Mouse (Mus musculus): ENCODE measurements at regions not wholly inside any gene's neighbourhood (a gene's known extent, or its start where the extent isn't known, plus 50 kb on each side); places are given as distances from the start of the nearest gene placed in this dataset.

- no peak overlapping the region for H3K27ac ChIP-seq
- peaks cover 2% of the 10 kb centered on the region; the same call in 1 of the 2 replicates for H3K4me1 ChIP-seq
- no peak overlapping the region for H3K4me3 ChIP-seq
- H3K36me3 ChIP-seq, result no peaks in the 10 kb centered on the region
- no peak overlapping the region for H3K4me2 ChIP-seq (replicated peaks)
- H3K9ac ChIP-seq, result no peak overlapping the region
- no peaks in the 10 kb centered on the region for H3K9me3 ChIP-seq
- ATAC-seq (ENCODE audit: insufficient number of reproducible peaks, insufficient read depth, low FRiP score, low TSS enrichment), result no peak
- no peaks in the 10 kb centered on the region for H3K27me3 ChIP-seq
- WGBS, result 55% methylated on average over 3 of the region's 3 CpGs
Observed at GRCm38 (mm10) chr12:77143958-77144357, 94.0 kb upstream of the Fut8 start.

GRCm38 (mm10) chr12:77143521-77143920 lies 94.4 kb upstream of the Fut8 start:
- WGBS, result 71% methylated on average over 6 of the region's 6 CpGs

GRCm38 (mm10) chr12:77143105-77143504 lies 94.8 kb upstream of the Fut8 start:
- no peak overlapping the region for H3K4me2 ChIP-seq (replicated peaks)
- WGBS, result 87% methylated on average over 12 of the region's 12 CpGs
- H3K4me3 ChIP-seq, result no peak overlapping the region
- H3K9ac ChIP-seq, result no peak overlapping the region
- H3K4me1 ChIP-seq, result peaks cover 2% of the 10 kb centered on the region; the same call in 1 of the 2 replicates
- no peak for ATAC-seq (ENCODE audit: insufficient number of reproducible peaks, insufficient read depth, low FRiP score, low TSS enrichment)
- no peaks in the 10 kb centered on the region for H3K27me3 ChIP-seq
- no peaks in the 10 kb centered on the region for H3K36me3 ChIP-seq
- no peak overlapping the region for H3K27ac ChIP-seq
- H3K9me3 ChIP-seq, result no peaks in the 10 kb centered on the region

More at GRCm38 (mm10) chr12:77143521-77143920, 94.4 kb upstream of the Fut8 start:
- no peaks in the 10 kb centered on the region for H3K36me3 ChIP-seq
- no peak for ATAC-seq (ENCODE audit: insufficient number of reproducible peaks, insufficient read depth, low FRiP score, low TSS enrichment)
- H3K4me1 ChIP-seq, result peaks cover 2% of the 10 kb centered on the region; the same call in 1 of the 2 replicates
- no peak overlapping the region for H3K27ac ChIP-seq
- H3K27me3 ChIP-seq, result no peaks in the 10 kb centered on the region
- no peak overlapping the region for H3K4me2 ChIP-seq (replicated peaks)
- no peaks in the 10 kb centered on the region for H3K9me3 ChIP-seq
- no peak overlapping the region for H3K4me3 ChIP-seq
- H3K9ac ChIP-seq, result no peak overlapping the region

- Histone ChIP-seq H3K9ac (no peak overlapping the region), H3K27me3 (no peaks in the 10 kb centered on the region), H3K9me3 (no peaks in the 10 kb centered on the region), H3K4me3 (no peak overlapping the region), H3K4me2 (replicated peaks) (no peak overlapping the region), H3K36me3 (no peaks in the 10 kb centered on the region), H3K27ac (no peak overlapping the region), H3K4me1 (peaks cover 2% of the 10 kb centered on the region; the same call in 1 of the 2 replicates)
- WGBS, result 91% methylated on average over 4 of the region's 4 CpGs
- ATAC-seq (ENCODE audit: insufficient number of reproducible peaks, insufficient read depth, low FRiP score, low TSS enrichment), result no peak
Observed at GRCm38 (mm10) chr12:77142224-77142623, 95.7 kb upstream of the Fut8 start.

- Histone ChIP-seq H3K4me3 (no peak overlapping the region), H3K27ac (no peak overlapping the region), H3K36me3 (no peaks in the 10 kb centered on the region), H3K27me3 (no peaks in the 10 kb centered on the region), H3K9ac (no peak overlapping the region), H3K4me1 (peaks cover 2% of the 10 kb centered on the region; the same call in 1 of the 2 replicates), H3K4me2 (replicated peaks) (no peak overlapping the region), H3K9me3 (no peaks in the 10 kb centered on the region)
- WGBS, result 72% methylated on average over 8 of the region's 8 CpGs
- ATAC-seq (ENCODE audit: insufficient number of reproducible peaks, insufficient read depth, low FRiP score, low TSS enrichment), result no peak
Observed at GRCm38 (mm10) chr12:77141260-77142201, 96.4 kb upstream of the Fut8 start.

- ATAC-seq (ENCODE audit: insufficient number of reproducible peaks, insufficient read depth, low FRiP score, low TSS enrichment), result no peak
Observed at GRCm38 (mm10) chr12:77140656-77141055, 97.3 kb upstream of the Fut8 start.

GRCm38 (mm10) chr12:77140141-77140540 lies 97.8 kb upstream of the Fut8 start:
- no peak overlapping the region for H3K4me3 ChIP-seq
- H3K9me3 ChIP-seq, result no peaks in the 10 kb centered on the region
- no peak overlapping the region for H3K4me2 ChIP-seq (replicated peaks)
- no peaks in the 10 kb centered on the region for H3K27me3 ChIP-seq
- no peak overlapping the region for H3K9ac ChIP-seq
- WGBS, result 77% methylated on average over 5 of the region's 5 CpGs
- H3K27ac ChIP-seq, result no peak overlapping the region
- no peak for ATAC-seq (ENCODE audit: insufficient number of reproducible peaks, insufficient read depth, low FRiP score, low TSS enrichment)
- H3K36me3 ChIP-seq, result no peaks in the 10 kb centered on the region
- H3K4me1 ChIP-seq, result peaks cover 2% of the 10 kb centered on the region; the same call in 1 of the 2 replicates

More at GRCm38 (mm10) chr12:77140656-77141055, 97.3 kb upstream of the Fut8 start:
- Histone ChIP-seq H3K4me3 (no peak overlapping the region), H3K36me3 (no peaks in the 10 kb centered on the region), H3K4me2 (replicated peaks) (no peak overlapping the region), H3K4me1 (peaks cover 2% of the 10 kb centered on the region; the same call in 1 of the 2 replicates), H3K9ac (no peak overlapping the region), H3K27ac (no peak overlapping the region), H3K27me3 (no peaks in the 10 kb centered on the region), H3K9me3 (no peaks in the 10 kb centered on the region)
- 56% methylated on average over 6 of the region's 6 CpGs for WGBS

- H3K27me3 ChIP-seq, result no peaks in the 10 kb centered on the region
- H3K27ac ChIP-seq, result no peak overlapping the region
- ATAC-seq (ENCODE audit: insufficient number of reproducible peaks, insufficient read depth, low FRiP score, low TSS enrichment), result no peak
- H3K4me1 ChIP-seq, result peaks cover 2% of the 10 kb centered on the region; the same call in 1 of the 2 replicates
- H3K9ac ChIP-seq, result no peak overlapping the region
- no peak overlapping the region for H3K4me2 ChIP-seq (replicated peaks)
- no peaks in the 10 kb centered on the region for H3K9me3 ChIP-seq
- WGBS, result 87% methylated on average over 2 of the region's 2 CpGs
- no peak overlapping the region for H3K4me3 ChIP-seq
- no peaks in the 10 kb centered on the region for H3K36me3 ChIP-seq
Observed at GRCm38 (mm10) chr12:77139718-77140117, 98.2 kb upstream of the Fut8 start.

GRCm38 (mm10) chr12:77138506-77139201 lies 99.3 kb upstream of the Fut8 start:
- ATAC-seq (ENCODE audit: insufficient number of reproducible peaks, insufficient read depth, low FRiP score, low TSS enrichment), result no peak
- Histone ChIP-seq H3K9me3 (no peaks in the 10 kb centered on the region), H3K4me2 (replicated peaks) (no peak overlapping the region), H3K27ac (no peak overlapping the region), H3K4me1 (no peaks in the 10 kb centered on the region), H3K36me3 (no peaks in the 10 kb centered on the region), H3K27me3 (no peaks in the 10 kb centered on the region), H3K4me3 (no peak overlapping the region), H3K9ac (no peak overlapping the region)
- 67% methylated on average over 11 of the region's 11 CpGs for WGBS

- no peaks in the 10 kb centered on the region for H3K27me3 ChIP-seq
- H3K4me3 ChIP-seq, result no peak overlapping the region
- no peaks in the 10 kb centered on the region for H3K36me3 ChIP-seq
- H3K4me1 ChIP-seq, result no peaks in the 10 kb centered on the region
- H3K27ac ChIP-seq, result no peak overlapping the region
- no peak for ATAC-seq (ENCODE audit: insufficient number of reproducible peaks, insufficient read depth, low FRiP score, low TSS enrichment)
- 89% methylated on average over 10 of the region's 10 CpGs for WGBS
- no peak overlapping the region for H3K9ac ChIP-seq
- no peak overlapping the region for H3K4me2 ChIP-seq (replicated peaks)
- H3K9me3 ChIP-seq, result no peaks in the 10 kb centered on the region
Observed at GRCm38 (mm10) chr12:77137291-77137830, 100.6 kb upstream of the Fut8 start.

- Histone ChIP-seq H3K27me3 (no peaks in the 10 kb centered on the region), H3K9me3 (no peaks in the 10 kb centered on the region), H3K4me1 (no peaks in the 10 kb centered on the region), H3K9ac (no peak overlapping the region), H3K36me3 (no peaks in the 10 kb centered on the region), H3K27ac (no peak overlapping the region), H3K4me2 (replicated peaks) (no peak overlapping the region), H3K4me3 (no peak overlapping the region)
- no peak for ATAC-seq (ENCODE audit: insufficient number of reproducible peaks, insufficient read depth, low FRiP score, low TSS enrichment)
- 89% methylated on average over 6 of the region's 6 CpGs for WGBS
Observed at GRCm38 (mm10) chr12:77135661-77136060, 102.3 kb upstream of the Fut8 start.

Measured in embryonic facial prominence, embryonic 12.5 days (tissue).